Mouse (Mus musculus): ENCODE measurements around the gene Alpi.

Alpi gene

GRCm38 (mm10) chr1:87060913-87061312, 40.5 kb downstream of the Alpi start:
- in situ Hi-C loops (cut with MboI, MseI), result no loop called here

- in situ Hi-C loops (cut with MboI, MseI), result no loop called here
Measured at GRCm38 (mm10) chr1:87059042-87059665, 42.3 kb downstream of the Alpi start.

GRCm38 (mm10) chr1:87057075-87057474, 44.3 kb downstream of the Alpi start:
- in situ Hi-C loops (cut with MboI, MseI), result no loop called here

GRCm38 (mm10) chr1:87051369-87051768, 50.0 kb downstream of the Alpi start:
- in situ Hi-C loops (cut with MboI, MseI), result no loop called here

GRCm38 (mm10) chr1:87050700-87051099, 50.7 kb downstream of the Alpi start:
- in situ Hi-C loops (cut with MboI, MseI), result no loop called here

- in situ Hi-C loops (cut with MboI, MseI), result no loop called here
Measured at GRCm38 (mm10) chr1:87050072-87050471, 51.3 kb downstream of the Alpi start.
